Comparison of ENCODE assay signal across 1 mouse cellular context in the genomic region with DNA sequence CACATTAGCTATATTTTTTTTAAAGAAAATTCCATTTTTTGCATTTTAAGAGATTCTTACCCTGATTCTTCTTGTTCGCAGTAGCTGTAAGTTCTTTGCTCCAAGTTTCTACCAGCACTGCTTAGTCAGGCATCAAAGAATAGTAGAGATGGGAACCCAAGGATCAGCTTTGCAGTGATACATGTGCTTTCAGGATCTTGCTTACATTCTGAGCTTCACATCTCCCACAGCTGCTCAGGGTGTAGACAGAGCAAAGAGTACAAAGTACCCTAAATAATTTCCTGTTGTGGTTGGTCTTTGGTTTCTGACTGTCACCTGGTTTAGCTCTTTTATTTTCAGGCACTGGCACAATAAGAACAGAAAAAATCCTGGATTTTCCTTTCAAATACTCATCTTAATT.
TF ChIP-seq lines count a peak whose summit lies in the region.

No protein-coding gene starts in this region.

TF ChIP-seq in CH12.LX, 34 proteins besides CTCF, POLR2A, EP300 and RAD21 (continued from another document):
- TF ChIP-seq HCFC1 (IDR thresholded peaks at IDR 0.05; ENCODE audit: low read depth, low read length) (no peak), E2F4 (IDR thresholded peaks at IDR 0.05; ENCODE audit: insufficient replicate concordance, low read depth, low read length) (no peak), MXI1 (IDR thresholded peaks at IDR 0.05; ENCODE audit: low read depth, low read length) (no peak; the same call in 1 of the 2 replicates), ZC3H11A (IDR thresholded peaks at IDR 0.05; ENCODE audit: low read depth, low read length) (no peak), POLR2AphosphoS2 (IDR thresholded peaks at IDR 0.05; ENCODE audit: low read depth, low read length) (no peak), MAFK (IDR thresholded peaks at IDR 0.05; ENCODE audit: insufficient replicate concordance, low read length) (no peak), ZMIZ1 (IDR thresholded peaks at IDR 0.05; ENCODE audit: low read depth, low read length) (no peak), ZKSCAN1 (IDR thresholded peaks at IDR 0.05; ENCODE audit: borderline replicate concordance, low read depth, low read length) (no peak), JUN (IDR thresholded peaks at IDR 0.05; ENCODE audit: insufficient read depth, low read depth, low read length) (no peak), MYC (IDR thresholded peaks at IDR 0.05; ENCODE audit: low read depth, low read length) (0 out of 2 replicates have a peak, but pooled peaks have one; percentile 57), MAX (IDR thresholded peaks at IDR 0.05; ENCODE audit: low read length) (peak; percentile 27; the same call in 1 of the 2 replicates), KAT2A (IDR thresholded peaks at IDR 0.05; ENCODE audit: insufficient replicate concordance, low read length) (no peak), SIN3A (IDR thresholded peaks at IDR 0.05; ENCODE audit: low read length) (peak; percentile 40; the same call in 1 of the 2 replicates), ETS1 (conservative IDR thresholded peaks at IDR 0.05; ENCODE audit: low read depth, low read length) (0 out of 2 replicates have a peak, but pooled peaks have one; percentile 22), RCOR1 (conservative IDR thresholded peaks at IDR 0.05; ENCODE audit: low read depth, low read length) (no peak), CHD2 (IDR thresholded peaks at IDR 0.05; ENCODE audit: low read length) (no peak), BHLHE40 (IDR thresholded peaks at IDR 0.05; ENCODE audit: low read depth, low read length) (0 out of 2 replicates have a peak, but pooled peaks have one; percentile 21)
